Mouse (Mus musculus) neural tube, embryonic 15.5 days (tissue): Measurements from ENCODE around the gene Arhgap8. TPM values are rescaled to one million over a fixed set of nuclear protein-coding genes. Genes with fewer than 3 reads are reported as not detected.

Source experiments
- ATAC-seq: fragments of 200-750 bp; cut with Nextera tagmentation; 2 replicates; pipeline ENCODE4 v1.8.0; 2017; ENCODE audit warnings: mild to moderate bottlenecking, moderate TSS enrichment, moderate library complexity; ENCODE audit not compliant: low FRiP score
- H3K27ac ChIP-seq: fragments of 300-500 bp; sonication (generic); replicated peaks from 2 replicates; pipeline ENCODE4 v1.5.1; 2015; ENCODE audit warnings: mild to moderate bottlenecking, inconsistent platforms
- H3K27me3 ChIP-seq: fragments of 300-500 bp; sonication (generic); replicated peaks from 2 replicates; pipeline ENCODE4 v1.6.1; 2015; ENCODE audit warnings: inconsistent platforms
- H3K36me3 ChIP-seq: fragments of 300-500 bp; sonication (generic); 2 replicates; pipeline ENCODE4 v1.6.1; 2015; ENCODE audit warnings: inconsistent platforms
- H3K4me1 ChIP-seq: fragments of 300-500 bp; sonication (generic); 2 replicates; pipeline ENCODE4 v1.6.1; 2015; ENCODE audit warnings: inconsistent platforms
- H3K4me2 ChIP-seq: fragments of 300-500 bp; sonication (generic); 2 replicates; pipeline ENCODE4 v1.6.1; 2015; ENCODE audit warnings: inconsistent platforms, mild to moderate bottlenecking, moderate library complexity
- H3K4me3 ChIP-seq: fragments of 300-500 bp; sonication (generic); replicated peaks from 2 replicates; pipeline ENCODE4 v1.5.1; 2015; ENCODE audit warnings: mild to moderate bottlenecking, inconsistent platforms
- H3K9ac ChIP-seq: fragments of 300-500 bp; sonication (generic); replicated peaks from 2 replicates; pipeline ENCODE4 v1.6.1; 2015; ENCODE audit warnings: mild to moderate bottlenecking, inconsistent platforms
- H3K9me3 ChIP-seq: fragments of 300-500 bp; sonication (generic); replicated peaks from 2 replicates; pipeline ENCODE4 v1.6.1; 2016; ENCODE audit warnings: inconsistent platforms
- WGBS: fragments of 180-500 bp; shearing (Covaris S2); methylation state at CpG from one replicate; pipeline ENCODE4 v1.1.7; 2015; ENCODE audit warnings: mixed read lengths; 5-methylcytosine and 5-hydroxymethylcytosine counted together
- polyA plus RNA-seq: library from polyadenylated mRNA; unstranded; fragments of >200 nt; fragmentation: Nextera tagmentation; extraction: Ambion mirVana; gene quantifications from 2 replicates; pipeline ENCODE4 v1.2.1, GENCODE M21; 2015

The Arhgap8 gene
- polyA plus RNA-seq, 1 experiment from 2014 or later: 2.0 TPM

GRCm38 (mm10) chr15:84815171-84815570 is 95.3 kb downstream of the Arhgap8 start:
- Histone ChIP-seq H3K4me2 (no peak overlapping the region), H3K27me3 (no peaks in the 10 kb centered on the region), H3K9ac (no peak overlapping the region), H3K4me1 (peaks cover 80% of the 10 kb centered on the region), H3K4me3 (no peak overlapping the region), H3K36me3 (no peaks in the 10 kb centered on the region), H3K27ac (peak overlapping the region; percentile 54), H3K9me3 (no peaks in the 10 kb centered on the region)
- 14% methylated on average over 4 of the region's 4 CpGs for WGBS
- no peak for ATAC-seq

- Histone ChIP-seq H3K4me2 (no peak overlapping the region), H3K4me3 (no peak overlapping the region), H3K27me3 (no peaks in the 10 kb centered on the region), H3K27ac (no peak overlapping the region), H3K36me3 (no peaks in the 10 kb centered on the region), H3K9me3 (no peaks in the 10 kb centered on the region), H3K9ac (no peak overlapping the region), H3K4me1 (peaks cover 63% of the 10 kb centered on the region)
- no peak for ATAC-seq
- 63% methylated on average over 3 of the region's 3 CpGs for WGBS
Measured at GRCm38 (mm10) chr15:84817589-84817988, 97.7 kb downstream of the Arhgap8 start.

GRCm38 (mm10) chr15:84818284-84818683 is 98.4 kb downstream of the Arhgap8 start:
- WGBS: 40% methylated on average over 11 of the region's 11 CpGs
- H3K4me2 ChIP-seq: no peak overlapping the region
- H3K4me1 ChIP-seq: peaks cover 56% of the 10 kb centered on the region
- ATAC-seq: no peak
- no peak overlapping the region for H3K9ac ChIP-seq
- 0 out of 2 replicates have a peak overlapping the region, but pooled peaks have one; percentile 9 for H3K27ac ChIP-seq
- H3K4me3 ChIP-seq: no peak overlapping the region
- H3K27me3 ChIP-seq: no peaks in the 10 kb centered on the region
- H3K36me3 ChIP-seq: no peaks in the 10 kb centered on the region
- H3K9me3 ChIP-seq: no peaks in the 10 kb centered on the region

- no peaks in the 10 kb centered on the region for H3K27me3 ChIP-seq
- H3K9me3 ChIP-seq: no peaks in the 10 kb centered on the region
- no peak overlapping the region for H3K4me2 ChIP-seq
- no peak overlapping the region for H3K9ac ChIP-seq
- H3K27ac ChIP-seq: no peak overlapping the region
- H3K4me3 ChIP-seq: no peak overlapping the region
- H3K4me1 ChIP-seq: peaks cover 33% of the 10 kb centered on the region
- H3K36me3 ChIP-seq: no peaks in the 10 kb centered on the region
- no peak for ATAC-seq
- 80% methylated on average over 4 of the region's 4 CpGs for WGBS
Measured at GRCm38 (mm10) chr15:84820811-84821210, 101.0 kb downstream of the Arhgap8 start.

Other genes starting within 250 kb of the Arhgap8 start
- 46.5 and 55.0 TPM in 2 replicates for gene Rtl6, start 162.2 kb upstream of the Arhgap8 start, polyA plus RNA-seq
- 29.3 and 33.6 TPM in 2 replicates for gene Prr5, start 50.4 kb upstream of the Arhgap8 start, polyA plus RNA-seq
- 2.6 and 3.3 TPM in 2 replicates for gene Phf21b, start 136.0 kb downstream of the Arhgap8 start, polyA plus RNA-seq
- 1.1 TPM in 2 replicates for gene Gm29666, start 200.0 kb downstream of the Arhgap8 start, polyA plus RNA-seq
- 21.5 and 27.5 TPM in 2 replicates for gene Nup50, start 203.4 kb downstream of the Arhgap8 start, polyA plus RNA-seq